Mouse (Mus musculus) gastrocnemius, adult 8-10 months (tissue): ENCODE results near the gene Nr1i3. TPM values are rescaled to one million over a fixed set of nuclear protein-coding genes. Genes with fewer than 3 reads are reported as not detected.

Experiments used
- total RNA-seq, 4 experiments: library from RNA; stranded (reverse); gene quantifications; 2 replicates each; pipeline ENCODE4 v1.2.4; 2022

Nr1i3 gene
- total RNA-seq, 4 experiments from 2014 or later = 0.21 TPM; not detected in 3

Other genes starting within 250 kb of the Nr1i3 start
- 1 to 10 TPM in 3 of 4 experiments, under 1 TPM in 1; 0.94 to 2.2 (median 1.4) TPM for gene Fcgr2b, start 237.4 kb upstream of the Nr1i3 start, total RNA-seq
- not detected for gene Fcgr4, start 195.1 kb upstream of the Nr1i3 start, total RNA-seq
- 1 to 10 TPM in 3 of 4 experiments, under 1 TPM in 1; 0.73 to 1.8 (median 1.4) TPM for gene Fcgr3, start 149.0 kb upstream of the Nr1i3 start, total RNA-seq
- 1 to 10 TPM in 3 of 4 experiments, under 1 TPM in 1; 0.56 to 1.3 (median 1.2) TPM for gene Cfap126, start 100.1 kb upstream of the Nr1i3 start, total RNA-seq
- gene Sdhc, start 63.4 kb upstream of the Nr1i3 start, total RNA-seq = 100 to 1,000 TPM; 597 to 760 (median 703) TPM
- 10 to 100 TPM in 3 of 4 experiments, 1 to 10 TPM in 1; 5.2 to 26.1 (median 16.9) TPM for gene Mpz, start 63.3 kb upstream of the Nr1i3 start, total RNA-seq
- 10 to 100 TPM; 40.2 to 94.7 (median 71.0) TPM for gene Pcp4l1, start 17.7 kb upstream of the Nr1i3 start, total RNA-seq
- 10 to 100 TPM; 46.4 to 50.9 (median 50.4) TPM for gene Tomm40l, start 8.5 kb downstream of the Nr1i3 start, total RNA-seq
- gene Apoa2, start 11.1 kb downstream of the Nr1i3 start, total RNA-seq = 1 to 10 TPM in 2 of 4 experiments, not detected in 2; 1.5 to 6.1 TPM
- gene Fcer1g, start 20.4 kb downstream of the Nr1i3 start, total RNA-seq = 1 to 10 TPM in 3 of 4 experiments, under 1 TPM in 1; 0.85 to 3.1 (median 2.3) TPM
- gene Adamts4, start 36.5 kb downstream of the Nr1i3 start, total RNA-seq = under 1 TPM in 2 of 4 experiments, not detected in 2; 0.09 to 0.36 TPM
- 100 to 1,000 TPM; 830 to 997 (median 868) TPM for gene Ndufs2, start 37.4 kb downstream of the Nr1i3 start, total RNA-seq
- 10 to 100 TPM in 2 of 4 experiments, 1 to 10 TPM in 2; 8.7 to 14.1 (median 10.9) TPM for gene B4galt3, start 56.4 kb downstream of the Nr1i3 start, total RNA-seq
- gene Ppox, start 67.2 kb downstream of the Nr1i3 start, total RNA-seq = 10 to 100 TPM in 2 of 4 experiments, 1 to 10 TPM in 2; 7.3 to 10.7 (median 9.0) TPM
- gene Usp21, start 74.0 kb downstream of the Nr1i3 start, total RNA-seq = 10 to 100 TPM; 15.3 to 19.3 (median 16.2) TPM
- 100 to 1,000 TPM; 102 to 110 (median 106) TPM for gene Ufc1, start 81.1 kb downstream of the Nr1i3 start, total RNA-seq
- gene Dedd, start 115.2 kb downstream of the Nr1i3 start, total RNA-seq = 10 to 100 TPM; 31.9 to 39.7 (median 37.3) TPM
- 10 to 100 TPM; 25.6 to 30.3 (median 29.0) TPM for gene Nit1, start 131.7 kb downstream of the Nr1i3 start, total RNA-seq
- 100 to 1,000 TPM in 2 of 4 experiments, 10 to 100 TPM in 2; 46.7 to 104 (median 77.5) TPM for gene Pfdn2, start 131.7 kb downstream of the Nr1i3 start, total RNA-seq
- not detected for gene Klhdc9, start 146.8 kb downstream of the Nr1i3 start, total RNA-seq
- gene Nectin4, start 156.1 kb downstream of the Nr1i3 start, total RNA-seq = not detected
- under 1 TPM; 0.34 to 0.63 (median 0.44) TPM for gene Arhgap30, start 175.0 kb downstream of the Nr1i3 start, total RNA-seq
- 10 to 100 TPM; 29.3 to 35.5 (median 33.0) TPM for gene Usf1, start 197.3 kb downstream of the Nr1i3 start, total RNA-seq
- gene Tstd1, start 204.9 kb downstream of the Nr1i3 start, total RNA-seq = under 1 TPM in 2 of 4 experiments, not detected in 2; 0.51 to 0.58 TPM
- 1 to 10 TPM; 3.6 to 5.9 (median 4.2) TPM for gene F11r, start 223.6 kb downstream of the Nr1i3 start, total RNA-seq